Mouse (Mus musculus) adrenal gland, adult 2 months (tissue): ENCODE measurements around the gene Fras1. TPM values are rescaled to one million over a fixed set of nuclear protein-coding genes. Genes with fewer than 3 reads are reported as not detected.

Source experiments
- DNase-seq: peaks from one replicate; pipeline ENCODE4 v3.0.0; 2021
- polyA plus RNA-seq: library from polyadenylated mRNA; depleted of rRNA; stranded (reverse); fragments of >200 nt; gene quantifications from 2 replicates; pipeline ENCODE4 v1.2.3, GENCODE M21; 2012
- total RNA-seq, 2 experiments: library from RNA; stranded (reverse); gene quantifications; 2 replicates each; pipeline ENCODE4 v1.2.3; 2021

Fras1 gene
- total and polyA plus RNA-seq, 3 experiments, result 0.48 to 1.8 (median 1.6) TPM

DNA sequence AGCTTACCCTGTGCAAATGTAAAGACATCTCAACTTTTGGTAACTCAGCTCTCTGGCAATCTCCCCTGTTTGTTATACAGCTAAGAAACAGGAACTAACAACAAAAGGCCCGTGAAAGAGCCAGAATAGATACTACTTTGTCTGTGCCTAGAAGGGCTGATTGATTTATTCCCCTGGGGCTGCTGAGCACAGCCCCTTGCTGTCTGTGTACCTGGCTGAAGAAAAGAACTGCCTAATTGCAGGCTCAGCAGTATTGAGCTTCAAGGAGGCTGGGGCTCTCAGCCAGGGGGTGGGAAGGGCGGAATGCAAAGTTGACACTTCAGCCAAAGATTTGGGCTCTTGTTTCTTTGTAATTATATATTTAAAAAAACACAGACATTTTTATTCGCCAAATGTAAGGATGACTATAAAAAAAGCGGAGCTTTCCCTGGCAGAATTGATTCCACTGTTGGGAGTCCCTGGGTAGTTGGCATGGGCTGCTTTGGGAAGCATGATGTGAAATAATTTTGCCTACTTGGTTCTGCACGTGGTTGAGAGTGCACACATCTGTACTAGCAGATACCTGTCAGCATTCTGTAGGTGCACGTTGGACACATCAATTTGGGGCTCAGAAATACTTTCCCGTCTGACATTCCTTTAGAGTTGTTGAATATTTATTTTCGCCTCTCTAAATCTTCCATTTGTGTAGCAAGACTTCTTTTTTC is 31.5 kb downstream of the Fras1 start:
- DNase-seq, result no peak

DNA sequence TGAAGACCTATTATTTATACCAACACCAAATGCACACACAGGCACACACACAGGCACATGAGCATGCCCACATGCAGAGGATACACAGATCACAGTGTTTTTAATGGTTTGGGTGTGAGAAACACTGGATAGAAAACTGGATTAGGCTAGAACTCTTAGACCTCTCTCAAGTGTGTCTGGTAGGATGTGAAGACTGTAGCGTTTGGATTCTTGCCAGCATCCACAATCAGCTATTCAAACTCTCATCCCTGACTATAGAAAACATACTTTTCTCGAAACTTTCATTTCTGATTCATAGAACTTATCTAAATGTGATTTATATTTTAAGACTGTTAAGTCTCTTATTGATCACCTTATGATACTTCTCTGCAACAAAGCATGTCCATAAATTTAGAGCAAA is 34.5 kb downstream of the Fras1 start:
- no peak for DNase-seq

GRCm38 (mm10) chr5:96412754-96413394 is 39.1 kb downstream of the Fras1 start:
- peak; percentile 8 for DNase-seq

DNA sequence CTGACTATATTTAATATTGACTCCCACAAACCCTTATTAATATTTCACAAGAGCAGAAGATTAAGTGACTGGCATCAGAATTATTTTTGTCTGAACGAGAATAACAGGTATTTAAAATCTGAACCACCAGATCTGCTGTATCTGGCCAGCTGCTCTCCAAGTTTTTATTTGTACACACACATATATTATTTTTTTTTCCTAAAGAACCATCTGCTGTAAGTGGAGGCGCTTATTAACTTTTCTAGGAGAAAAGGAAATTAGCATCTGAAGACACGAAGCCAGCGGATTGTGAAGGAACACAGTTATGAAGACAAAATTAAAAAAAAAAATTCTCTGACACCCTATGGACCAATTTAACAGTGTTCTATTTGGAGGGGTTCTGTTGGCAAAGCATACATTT is 43.4 kb downstream of the Fras1 start:
- no peak for DNase-seq

GRCm38 (mm10) chr5:96421550-96421949 is 47.8 kb downstream of the Fras1 start:
- DNase-seq, result no peak

DNA sequence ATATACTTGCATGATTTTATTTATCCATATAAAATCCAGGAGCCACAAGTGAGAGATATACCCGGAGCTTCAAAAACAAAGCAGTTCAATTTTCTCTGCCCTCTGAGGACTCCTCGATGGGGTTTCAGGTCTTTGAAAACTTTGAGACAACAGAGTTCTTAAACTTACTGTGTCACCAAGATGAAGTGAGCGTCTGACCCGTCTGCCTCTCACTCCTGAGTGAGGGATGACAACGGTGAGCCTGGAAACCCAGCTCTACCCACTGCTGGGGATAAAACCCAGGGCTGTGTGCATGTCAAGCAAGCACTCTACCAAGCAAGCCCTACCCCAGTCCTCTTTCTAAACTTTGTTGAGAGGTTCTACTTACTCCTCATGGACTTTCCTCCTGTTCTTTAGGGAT is 49.0 kb downstream of the Fras1 start:
- DNase-seq, result no peak

DNA sequence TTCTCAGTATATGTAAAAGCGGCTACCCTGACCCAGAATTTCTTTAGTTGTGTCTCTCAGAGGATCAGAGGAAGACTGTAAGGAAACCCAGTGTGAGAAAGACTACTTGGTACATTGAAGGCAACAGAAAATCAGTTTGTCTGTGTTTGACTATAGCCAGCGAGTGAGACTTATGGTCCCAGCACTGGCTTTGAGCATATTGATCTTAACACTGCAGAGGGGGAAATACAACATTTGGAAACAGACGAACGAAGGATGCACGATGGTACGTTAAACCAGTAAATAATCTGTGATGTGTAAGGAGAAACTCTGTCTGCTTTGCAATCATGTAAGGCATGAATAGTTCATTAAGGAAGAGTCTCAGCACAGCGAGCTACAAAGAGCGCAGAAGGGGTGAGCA is 51.6 kb downstream of the Fras1 start:
- DNase-seq, result no peak

GRCm38 (mm10) chr5:96429532-96430141 is 55.9 kb downstream of the Fras1 start:
- DNase-seq, result no peak

DNA sequence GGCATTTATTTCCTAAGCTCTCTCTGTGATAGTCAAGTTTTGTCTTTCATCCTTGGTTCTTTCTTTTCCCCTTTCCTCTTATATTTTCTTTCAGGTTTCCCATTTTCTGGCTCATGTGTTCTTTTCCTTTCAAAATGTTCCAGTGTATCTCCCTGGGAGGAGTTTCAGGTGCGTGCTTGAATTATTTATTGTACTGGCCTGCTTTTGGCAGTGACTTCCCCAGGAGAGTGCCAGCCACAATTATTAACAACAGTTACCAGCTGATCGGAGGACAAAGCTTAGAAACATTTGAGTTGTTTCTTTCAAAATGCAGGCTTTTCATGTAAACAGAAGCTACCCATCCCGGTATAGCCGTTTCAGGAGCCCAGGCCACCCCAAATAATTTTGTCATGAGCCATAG is 64.1 kb downstream of the Fras1 start:
- no peak for DNase-seq

GRCm38 (mm10) chr5:96439811-96440210 is 66.1 kb downstream of the Fras1 start:
- DNase-seq, result no peak

- DNase-seq, result no peak
These were observed 73.7 kb downstream of the Fras1 start for GRCm38 (mm10) chr5:96447460-96447859.

- DNase-seq, result no peak
These were observed 78.3 kb downstream of the Fras1 start for GRCm38 (mm10) chr5:96452027-96452426.

DNA sequence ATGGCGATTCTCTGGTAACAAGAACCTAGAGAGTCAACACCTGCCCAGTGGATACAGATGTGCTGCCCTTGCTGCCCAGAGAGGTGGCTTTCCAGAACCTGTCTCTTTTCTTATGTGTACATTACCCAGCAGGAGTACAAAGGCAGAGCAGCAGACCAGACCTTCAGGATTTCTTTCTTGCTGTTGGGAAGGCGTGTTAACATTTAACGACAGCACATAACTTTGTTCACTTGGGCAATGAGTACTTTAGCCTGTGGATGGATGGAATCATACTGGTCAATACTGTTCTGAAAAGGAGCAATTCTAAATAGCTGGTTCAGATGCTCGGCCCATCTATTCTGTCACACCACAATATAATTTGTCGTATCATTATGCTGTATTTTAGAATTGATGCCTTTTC is 79.6 kb downstream of the Fras1 start:
- DNase-seq, result no peak

GRCm38 (mm10) chr5:96454422-96454821 is 80.7 kb downstream of the Fras1 start:
- DNase-seq, result no peak

DNA sequence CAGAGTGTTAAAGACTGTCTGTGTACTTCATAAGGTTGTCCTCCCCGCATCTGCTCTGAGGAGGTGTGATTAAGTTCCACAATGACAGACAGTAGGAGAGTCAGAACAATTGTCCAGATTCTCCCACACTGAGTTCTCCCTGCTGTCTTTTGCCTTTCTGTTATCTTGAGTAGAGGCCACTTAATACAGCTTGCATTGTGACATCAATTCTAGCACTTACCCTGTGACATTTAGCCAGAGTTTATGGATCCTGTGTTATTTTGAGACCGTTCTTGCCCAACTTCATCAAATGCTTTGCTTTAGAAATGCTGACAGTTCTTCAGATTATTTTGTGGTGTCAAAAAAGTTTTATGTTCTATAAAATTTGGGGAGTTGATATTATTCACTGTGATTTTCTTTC is 81.5 kb downstream of the Fras1 start:
- DNase-seq, result no peak

GRCm38 (mm10) chr5:96457436-96457958 is 83.7 kb downstream of the Fras1 start:
- DNase-seq, result no peak

DNA sequence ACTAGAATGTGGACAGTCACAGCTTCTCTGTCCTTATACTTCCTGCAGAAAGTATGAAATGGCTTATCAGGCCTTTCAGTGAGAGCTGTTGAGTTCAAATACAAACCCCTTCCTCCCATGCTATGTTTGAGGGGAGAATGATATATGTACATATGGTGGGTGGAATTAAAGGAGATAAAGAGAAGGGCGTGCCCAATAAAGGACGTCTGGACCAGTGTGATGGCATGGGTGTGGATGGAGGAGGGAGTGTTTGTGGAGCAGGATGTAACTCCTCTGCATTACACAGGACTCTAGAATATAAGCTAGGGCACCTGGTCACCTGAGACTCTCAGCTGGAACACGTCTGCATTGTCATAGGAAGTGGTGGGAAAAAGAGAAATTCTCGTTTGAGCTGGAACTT is 85.8 kb downstream of the Fras1 start:
- no peak for DNase-seq

- DNase-seq, result no peak
These were observed 88.4 kb downstream of the Fras1 start for GRCm38 (mm10) chr5:96462197-96462596.

DNA sequence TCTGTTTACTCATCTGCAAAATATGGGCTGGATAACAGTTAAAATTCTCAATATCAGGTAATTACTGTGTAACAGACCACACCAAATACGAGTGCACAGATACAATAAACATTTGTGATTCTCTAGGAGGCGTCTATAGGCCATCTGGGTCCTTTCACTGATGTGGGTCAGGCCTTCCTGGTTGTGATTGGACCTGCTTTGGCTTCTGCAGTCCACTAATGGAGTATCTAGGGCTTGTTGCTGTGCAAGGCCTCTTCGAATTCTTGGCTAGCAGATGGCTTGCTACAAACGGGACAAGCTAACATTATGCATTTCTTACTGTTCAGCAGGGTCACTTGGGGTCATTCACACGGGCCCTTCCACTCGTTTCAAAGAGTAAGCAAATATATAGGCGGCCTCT is 92.7 kb downstream of the Fras1 start:
- DNase-seq, result no peak

GRCm38 (mm10) chr5:96471995-96472394 is 98.2 kb downstream of the Fras1 start:
- no peak for DNase-seq

DNA sequence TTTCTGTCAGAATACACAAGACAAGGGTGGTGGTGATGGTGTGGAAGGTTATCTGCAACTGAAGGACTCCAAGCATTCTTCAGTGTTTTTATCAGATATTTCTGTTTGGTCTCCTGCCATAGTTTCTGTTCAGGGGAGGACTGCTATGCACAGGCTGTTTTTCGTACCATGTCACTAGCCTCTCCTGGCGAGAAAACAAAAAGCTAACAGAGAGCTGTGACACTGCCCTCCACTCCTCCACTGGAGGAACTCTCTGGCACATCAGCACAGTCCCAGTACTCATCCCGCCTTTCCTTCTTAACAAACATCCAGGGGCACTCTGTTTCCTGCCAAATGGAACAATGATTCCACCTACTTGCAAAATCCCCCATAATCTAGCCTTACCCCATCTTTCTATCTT is 101.7 kb downstream of the Fras1 start:
- DNase-seq, result no peak

DNA sequence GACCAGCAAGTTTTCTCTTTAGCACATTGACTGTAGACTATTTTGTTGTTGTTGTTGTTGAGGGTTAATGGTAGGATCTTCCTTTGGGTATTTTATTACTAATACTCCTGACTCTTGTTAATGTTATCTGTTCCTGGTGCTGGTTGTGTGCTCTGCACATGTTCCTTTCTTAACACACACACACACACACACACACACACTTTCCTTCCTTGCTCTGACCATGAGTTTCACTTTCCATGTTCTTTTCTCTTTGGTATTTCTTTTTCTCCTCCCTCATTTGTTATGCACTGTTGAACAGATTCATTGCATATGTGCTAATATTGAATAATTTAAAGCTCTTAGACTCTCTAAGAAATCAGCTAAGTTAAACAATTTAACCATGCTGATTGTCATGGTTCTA is 105.2 kb downstream of the Fras1 start:
- DNase-seq, result no peak

GRCm38 (mm10) chr5:96481159-96481558 is 107.4 kb downstream of the Fras1 start:
- no peak for DNase-seq
